Mouse (Mus musculus): ENCODE measurements around the gene Orc5. TPM values are rescaled to one million over a fixed set of nuclear protein-coding genes. Genes with fewer than 3 reads are reported as not detected.
"Not testable (repeated sequence)": the region's sequence is repeated elsewhere in the genome, so short reads cannot be mapped to it uniquely, and the experiment has no call there.

Orc5 gene
- polyA plus RNA-seq, 1 experiment = 12.6 TPM

DNA sequence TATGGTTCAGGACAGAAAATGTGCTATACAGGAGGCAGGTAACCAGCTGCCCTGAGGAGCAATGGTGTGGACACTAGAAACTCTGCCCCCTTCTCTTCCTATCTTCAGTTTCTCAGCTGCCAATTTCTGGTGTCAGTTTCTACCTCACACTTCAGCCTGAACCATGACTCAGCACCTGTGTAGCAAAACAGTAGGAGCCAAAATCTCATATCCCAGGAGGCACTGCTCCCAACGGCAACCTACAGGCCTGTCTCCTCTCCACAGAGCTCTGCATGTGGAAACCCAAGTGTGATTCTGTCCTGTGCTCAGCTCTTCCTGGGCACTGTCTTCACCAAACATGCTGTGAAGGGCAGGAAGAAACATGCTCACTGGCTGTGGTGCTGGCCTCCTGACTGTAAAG is 64.5 kb downstream of the Orc5 start:
- no peak for TF ChIP-seq CEBPB (IDR thresholded peaks at IDR 0.05; ENCODE audit: low read depth)
- TF ChIP-seq FOSL1 (IDR thresholded peaks at IDR 0.05; ENCODE audit: insufficient read depth, low read length, poor library complexity, severe bottlenecking) = no peak
- no peak for TF ChIP-seq MYOG (IDR thresholded peaks at IDR 0.05; ENCODE audit: control insufficient read depth, extremely low read depth, insufficient read length)
- no peak for TF ChIP-seq USF1 (IDR thresholded peaks at IDR 0.05; ENCODE audit: low read depth)
- no peak for TF ChIP-seq CTCF (IDR thresholded peaks at IDR 0.05; ENCODE audit: control insufficient read depth, insufficient read depth, insufficient read length)
- no peak for TF ChIP-seq MAX (IDR thresholded peaks at IDR 0.05)
- TF ChIP-seq MYOD1 (IDR thresholded peaks at IDR 0.05; ENCODE audit: control insufficient read depth, insufficient read length, low read depth) = no peak

DNA sequence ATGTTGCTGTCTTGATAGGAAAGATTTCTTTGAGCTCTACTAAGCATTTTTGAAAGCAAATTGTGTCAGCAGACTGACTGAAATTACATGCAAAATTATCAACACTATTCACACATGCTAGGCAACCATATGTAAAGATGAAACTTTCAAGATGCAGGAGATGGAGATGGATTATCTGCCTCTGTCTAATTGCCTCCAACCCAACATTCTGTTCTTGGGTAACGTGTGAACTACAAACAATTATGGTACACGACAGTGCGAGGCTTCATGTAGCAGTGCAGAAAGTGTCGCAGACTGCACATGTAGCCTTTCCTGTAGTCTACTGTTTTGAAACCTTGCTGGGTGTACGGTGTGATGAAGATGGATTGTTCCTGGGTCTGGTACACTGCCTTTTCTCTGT is 67.7 kb downstream of the Orc5 start:
- H3K27me3 ChIP-seq (ENCODE audit: control insufficient read depth, insufficient read depth, insufficient read length) = no peaks in the 10 kb centered on the region
- no peaks in the 10 kb centered on the region for H3K79me2 ChIP-seq (ENCODE audit: control insufficient read depth, insufficient read depth)

More for the DNA sequence above, 64.5 kb downstream of the Orc5 start:
- Histone ChIP-seq H3K27me3 (ENCODE audit: control insufficient read depth, insufficient read depth, insufficient read length) (no peaks in the 10 kb centered on the region), H3K4me3 (ENCODE audit: insufficient read depth, poor library complexity, severe bottlenecking) (no peak overlapping the region), H3ac (ENCODE audit: control insufficient read depth, insufficient read length, low read depth) (no peak overlapping the region), H3K79me2 (ENCODE audit: control insufficient read depth, insufficient read depth) (no peaks in the 10 kb centered on the region), H3K79me3 (ENCODE audit: low read depth) (no peaks in the 10 kb centered on the region), H3K36me3 (ENCODE audit: control insufficient read depth, insufficient read depth) (peaks cover 16% of the 10 kb centered on the region)

DNA sequence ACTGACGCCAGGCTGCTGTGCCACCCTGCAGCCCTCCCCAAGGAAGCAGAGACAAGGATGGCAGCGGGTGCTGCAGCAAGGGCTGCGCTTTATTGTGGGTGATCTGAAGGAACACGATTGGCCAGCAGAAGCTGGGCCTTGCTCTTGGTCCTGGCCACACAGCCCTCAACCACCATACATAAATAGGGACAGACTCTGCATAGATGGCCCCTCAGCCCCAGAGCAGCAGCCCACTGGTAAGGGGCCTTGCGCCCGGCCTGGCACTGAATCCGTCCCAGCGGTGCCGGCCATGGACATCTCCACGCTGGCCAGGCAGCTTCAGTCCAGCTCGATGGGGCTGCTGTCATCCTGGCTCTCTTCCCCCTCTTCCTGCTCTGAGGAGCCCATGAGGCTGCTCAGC is 77.8 kb downstream of the Orc5 start:
- not testable (repeated sequence) for H3K4me3 ChIP-seq (ENCODE audit: insufficient read depth, poor library complexity, severe bottlenecking); H3ac ChIP-seq (ENCODE audit: control insufficient read depth, insufficient read length, low read depth); H3K27me3 ChIP-seq (ENCODE audit: control insufficient read depth, insufficient read depth, insufficient read length); H3K36me3 ChIP-seq (ENCODE audit: control insufficient read depth, insufficient read depth); H3K79me3 ChIP-seq (ENCODE audit: low read depth); H3K79me2 ChIP-seq (ENCODE audit: control insufficient read depth, insufficient read depth)

More for the DNA sequence above, 67.7 kb downstream of the Orc5 start:
- TF ChIP-seq MYOG (IDR thresholded peaks at IDR 0.05; ENCODE audit: control insufficient read depth, extremely low read depth, insufficient read length) = no peak
- no peak for TF ChIP-seq CTCF (IDR thresholded peaks at IDR 0.05; ENCODE audit: control insufficient read depth, insufficient read depth, insufficient read length)
- Histone ChIP-seq H3K79me3 (ENCODE audit: low read depth) (no peaks in the 10 kb centered on the region), H3K4me3 (ENCODE audit: insufficient read depth, poor library complexity, severe bottlenecking) (no peak overlapping the region), H3K36me3 (ENCODE audit: control insufficient read depth, insufficient read depth) (peaks cover 16% of the 10 kb centered on the region), H3ac (ENCODE audit: control insufficient read depth, insufficient read length, low read depth) (no peak overlapping the region)

DNA sequence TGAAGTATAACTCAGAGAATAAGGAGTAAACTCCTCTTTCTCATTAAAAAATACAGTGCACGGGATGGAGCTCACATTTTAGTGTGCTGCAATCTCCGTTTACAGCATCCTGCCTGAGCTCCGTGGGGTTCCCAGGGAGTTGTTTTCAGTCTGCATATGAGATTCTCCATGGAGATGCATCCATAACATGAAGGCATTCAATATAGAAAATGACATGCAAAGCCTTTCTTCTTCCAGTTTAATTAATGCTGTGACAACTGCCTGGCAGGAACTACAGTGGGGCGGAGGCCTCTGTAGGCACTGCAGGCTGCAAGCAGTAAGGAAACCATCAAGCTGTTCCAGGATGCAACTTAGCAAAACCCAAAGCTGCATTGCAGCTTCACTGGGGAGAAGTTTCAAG is 79.0 kb downstream of the Orc5 start:
- Histone ChIP-seq H3K4me3 (ENCODE audit: insufficient read depth, poor library complexity, severe bottlenecking) (no peak overlapping the region), H3K36me3 (ENCODE audit: control insufficient read depth, insufficient read depth) (no peaks in the 10 kb centered on the region), H3K79me2 (ENCODE audit: control insufficient read depth, insufficient read depth) (no peaks in the 10 kb centered on the region), H3K79me3 (ENCODE audit: low read depth) (no peaks in the 10 kb centered on the region), H3ac (ENCODE audit: control insufficient read depth, insufficient read length, low read depth) (no peak overlapping the region), H3K27me3 (ENCODE audit: control insufficient read depth, insufficient read depth, insufficient read length) (no peaks in the 10 kb centered on the region)
- TF ChIP-seq USF1 (IDR thresholded peaks at IDR 0.05; ENCODE audit: low read depth) (no peak), MYOD1 (IDR thresholded peaks at IDR 0.05; ENCODE audit: control insufficient read depth, insufficient read length, low read depth) (no peak), CTCF (IDR thresholded peaks at IDR 0.05; ENCODE audit: control insufficient read depth, insufficient read depth, insufficient read length) (no peak), FOSL1 (IDR thresholded peaks at IDR 0.05; ENCODE audit: insufficient read depth, low read length, poor library complexity, severe bottlenecking) (no peak), MAX (IDR thresholded peaks at IDR 0.05) (no peak), MYOG (IDR thresholded peaks at IDR 0.05; ENCODE audit: control insufficient read depth, extremely low read depth, insufficient read length) (no peak), CEBPB (IDR thresholded peaks at IDR 0.05; ENCODE audit: low read depth) (no peak)

DNA sequence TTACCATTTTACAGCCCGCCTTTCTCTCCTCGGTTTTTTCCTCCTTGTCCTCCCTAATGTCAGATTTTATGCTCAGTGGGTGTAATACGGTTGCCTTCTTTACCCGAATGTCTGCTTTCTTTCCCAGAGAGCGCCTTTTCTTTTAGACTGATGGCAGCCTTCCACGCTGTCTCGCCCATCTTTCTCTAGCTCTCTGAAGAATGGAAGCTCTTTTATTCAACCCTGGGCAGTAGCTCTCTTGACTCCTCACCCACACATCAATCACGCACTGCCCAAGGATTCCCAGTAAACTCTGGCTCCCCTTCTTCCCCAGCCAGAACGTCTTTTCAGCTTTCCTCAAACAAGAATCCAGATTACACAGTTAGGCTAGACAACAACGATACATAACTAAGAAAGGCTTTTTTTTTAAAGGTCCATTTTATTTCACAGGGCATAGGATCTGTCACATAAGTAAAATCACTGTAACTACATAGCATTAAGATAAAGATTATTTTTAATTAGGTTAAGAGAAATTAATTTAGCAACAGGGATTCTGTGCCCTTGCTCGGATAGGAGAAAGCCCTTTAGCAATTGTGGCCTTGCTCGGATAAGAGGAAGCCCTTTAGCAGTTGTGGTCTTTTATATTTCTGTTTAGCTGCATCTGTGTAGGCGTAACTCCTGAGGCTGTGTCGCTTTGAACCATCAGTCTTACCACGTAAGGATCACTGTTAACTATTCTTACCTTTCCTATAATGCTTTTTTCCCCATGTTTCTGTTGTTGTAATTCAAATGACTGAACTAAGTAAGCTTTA is 97.2 kb downstream of the Orc5 start:
- no peak overlapping the region for H3ac ChIP-seq (ENCODE audit: control insufficient read depth, insufficient read length, low read depth)
- TF ChIP-seq FOSL1 (IDR thresholded peaks at IDR 0.05; ENCODE audit: insufficient read depth, low read length, poor library complexity, severe bottlenecking) (no peak), MAX (IDR thresholded peaks at IDR 0.05) (no peak), MYOG (IDR thresholded peaks at IDR 0.05; ENCODE audit: control insufficient read depth, extremely low read depth, insufficient read length) (no peak), USF1 (IDR thresholded peaks at IDR 0.05; ENCODE audit: low read depth) (no peak), CEBPB (IDR thresholded peaks at IDR 0.05; ENCODE audit: low read depth) (no peak), MYOD1 (IDR thresholded peaks at IDR 0.05; ENCODE audit: control insufficient read depth, insufficient read length, low read depth) (no peak), CTCF (IDR thresholded peaks at IDR 0.05; ENCODE audit: control insufficient read depth, insufficient read depth, insufficient read length) (no peak)
- H3K4me3 ChIP-seq (ENCODE audit: insufficient read depth, poor library complexity, severe bottlenecking) = no peak overlapping the region
- no peaks in the 10 kb centered on the region for H3K36me3 ChIP-seq (ENCODE audit: control insufficient read depth, insufficient read depth)
- no peaks in the 10 kb centered on the region for H3K27me3 ChIP-seq (ENCODE audit: control insufficient read depth, insufficient read depth, insufficient read length)
- no peaks in the 10 kb centered on the region for H3K79me3 ChIP-seq (ENCODE audit: low read depth)
- H3K79me2 ChIP-seq (ENCODE audit: control insufficient read depth, insufficient read depth) = no peaks in the 10 kb centered on the region

DNA sequence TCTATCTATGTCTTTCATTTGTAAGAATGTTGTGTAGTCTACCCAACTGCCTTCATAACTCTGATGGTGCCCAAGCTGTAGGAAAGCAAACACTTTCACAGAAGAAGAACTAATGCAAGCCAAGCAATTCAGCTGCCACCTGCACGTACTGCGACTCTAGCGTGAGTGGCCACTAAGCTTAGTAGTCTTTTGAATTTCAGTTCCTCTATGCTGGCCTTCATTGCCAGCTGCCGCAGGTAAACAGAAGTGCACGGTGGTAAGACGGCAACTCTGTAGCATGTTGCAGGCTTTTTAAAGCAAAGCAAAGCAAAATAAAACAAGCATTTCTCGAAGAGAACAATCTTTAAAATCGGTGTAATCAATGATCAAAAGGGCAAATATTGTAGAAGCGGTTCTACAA is 97.8 kb downstream of the Orc5 start:
- Histone ChIP-seq H3K4me3 (ENCODE audit: insufficient read depth, poor library complexity, severe bottlenecking) (no peak overlapping the region), H3K79me2 (ENCODE audit: control insufficient read depth, insufficient read depth) (no peaks in the 10 kb centered on the region), H3K79me3 (ENCODE audit: low read depth) (no peaks in the 10 kb centered on the region), H3ac (ENCODE audit: control insufficient read depth, insufficient read length, low read depth) (no peak overlapping the region), H3K36me3 (ENCODE audit: control insufficient read depth, insufficient read depth) (no peaks in the 10 kb centered on the region), H3K27me3 (ENCODE audit: control insufficient read depth, insufficient read depth, insufficient read length) (no peaks in the 10 kb centered on the region)
- TF ChIP-seq MYOG (IDR thresholded peaks at IDR 0.05; ENCODE audit: control insufficient read depth, extremely low read depth, insufficient read length) (no peak), FOSL1 (IDR thresholded peaks at IDR 0.05; ENCODE audit: insufficient read depth, low read length, poor library complexity, severe bottlenecking) (no peak), MYOD1 (IDR thresholded peaks at IDR 0.05; ENCODE audit: control insufficient read depth, insufficient read length, low read depth) (no peak), CTCF (IDR thresholded peaks at IDR 0.05; ENCODE audit: control insufficient read depth, insufficient read depth, insufficient read length) (no peak), MAX (IDR thresholded peaks at IDR 0.05) (no peak), CEBPB (IDR thresholded peaks at IDR 0.05; ENCODE audit: low read depth) (no peak), USF1 (IDR thresholded peaks at IDR 0.05; ENCODE audit: low read depth) (no peak)

Data from C2C12 (cell line).